Mouse (Mus musculus) embryonic fibroblast, embryonic 13.5 days (primary cell): ENCODE results near the gene Pex10.

Experiments used
- CTCF ChIP-seq: IDR thresholded peaks from 2 replicates; pipeline ENCODE4 v1.5.1; 2011; ENCODE audit warnings: mild to moderate bottlenecking, control low read depth, low read length, moderate library complexity, borderline replicate concordance; ENCODE audit not compliant: insufficient read depth
- POLR2A ChIP-seq: IDR thresholded peaks from 2 replicates; pipeline ENCODE4 v1.6.1; 2011; ENCODE audit warnings: low read depth, mild to moderate bottlenecking, control low read depth, low read length, moderate library complexity

DNA sequence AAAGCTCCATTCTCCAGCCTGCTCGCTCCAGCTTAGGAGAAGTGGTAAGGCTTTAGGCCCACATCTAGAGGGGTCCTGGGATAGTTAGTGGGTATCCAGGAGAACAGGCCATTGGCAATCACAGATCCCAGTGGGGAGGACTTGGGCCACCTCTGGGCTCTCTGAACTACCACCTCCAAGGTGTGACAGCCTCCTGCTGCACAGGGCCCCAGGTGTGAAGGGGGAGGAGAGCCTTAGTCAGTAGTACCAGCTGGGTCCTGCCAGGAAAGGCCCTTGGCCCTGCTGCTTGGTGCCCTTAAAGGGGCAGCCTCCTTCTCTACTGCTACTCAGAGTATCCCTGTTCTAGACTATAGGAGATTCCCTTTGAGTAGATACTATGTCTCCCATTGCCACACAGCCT is 46.7 kb upstream of the Pex10 start:
- TF ChIP-seq CTCF, result no peak
- TF ChIP-seq POLR2A, result no peak
